Mouse (Mus musculus): ENCODE measurements at regions not wholly inside any gene's neighbourhood (a gene's known extent, or its start where the extent isn't known, plus 50 kb on each side); places are given as distances from the start of the nearest gene placed in this dataset.

DNA sequence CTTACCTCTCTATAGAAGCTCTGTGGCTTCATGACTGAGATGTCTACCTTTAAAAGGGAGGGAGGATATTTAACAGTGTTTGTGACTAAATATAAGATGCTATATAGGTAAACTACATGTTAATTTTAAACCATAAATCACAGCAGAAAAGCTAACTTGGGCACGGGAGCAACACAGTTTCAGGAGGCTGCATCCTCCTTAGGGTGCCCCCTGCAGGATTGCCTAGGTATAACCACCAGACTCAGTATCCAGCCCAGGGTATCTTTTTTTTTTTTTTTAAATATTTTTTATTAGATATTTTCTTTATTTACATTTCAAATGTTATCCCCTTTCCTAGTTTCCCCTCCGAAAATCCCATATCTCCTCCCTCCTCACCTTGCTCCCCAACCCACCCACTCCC lies 91.6 kb upstream of the Wars2 start:
- Histone ChIP-seq H3K4me1 (ENCODE audit: control insufficient read depth, insufficient read depth, low read length) (no peaks in the 10 kb centered on the region), H3K9ac (ENCODE audit: low read length) (no peak overlapping the region), H3K9me3 (ENCODE audit: control insufficient read depth, low read length) (no peaks in the 10 kb centered on the region), H3K4me3 (ENCODE audit: low read depth, low read length) (no peak overlapping the region), H3K27me3 (ENCODE audit: control insufficient read depth, insufficient read depth, low read length) (no peaks in the 10 kb centered on the region), H3K4me2 (no peak overlapping the region), H3K36me3 (ENCODE audit: control insufficient read depth, insufficient read depth, low read length) (no peaks in the 10 kb centered on the region), H3K27ac (ENCODE audit: low read depth, low read length) (no peak overlapping the region)
- DNase-seq (ENCODE audit: low spot score, missing footprints) (no peak), ATAC-seq (ENCODE audit: low FRiP score) (no peak)
- 69% methylated on average over 2 of the region's 2 CpGs for WGBS

DNA sequence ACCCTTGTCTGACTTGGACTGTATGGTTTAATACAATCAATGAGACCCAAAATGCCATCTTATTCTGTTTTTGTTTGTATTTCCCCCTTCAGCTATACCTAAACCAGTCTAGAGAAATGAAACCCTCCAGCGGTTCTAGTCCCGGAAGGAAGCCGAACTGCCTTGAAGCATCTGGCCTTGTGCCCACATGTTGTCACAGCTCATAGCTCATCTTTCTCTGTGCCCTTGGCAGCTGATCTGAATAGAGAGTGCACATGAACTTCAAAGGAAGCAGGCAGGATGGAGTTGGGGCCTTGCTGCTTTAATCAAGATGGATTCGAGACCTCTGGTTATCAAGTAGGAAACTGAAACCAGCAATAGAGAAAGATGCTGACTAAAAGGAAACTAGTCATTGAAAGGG lies 88.7 kb upstream of the Wars2 start:
- no peaks in the 10 kb centered on the region for H3K36me3 ChIP-seq (ENCODE audit: control insufficient read depth, insufficient read depth, low read length)
- no peak overlapping the region for H3K4me2 ChIP-seq
- H3K9me3 ChIP-seq (ENCODE audit: control insufficient read depth, low read length), result no peaks in the 10 kb centered on the region
- no peak overlapping the region for H3K9ac ChIP-seq (ENCODE audit: low read length)
- H3K4me1 ChIP-seq (ENCODE audit: control insufficient read depth, insufficient read depth, low read length), result no peaks in the 10 kb centered on the region
- DNase-seq (ENCODE audit: low spot score, missing footprints), result no peak
- 94% methylated on average over 4 of the region's 4 CpGs for WGBS
- no peak for ATAC-seq (ENCODE audit: low FRiP score)
- no peak overlapping the region for H3K27ac ChIP-seq (ENCODE audit: low read depth, low read length)
- no peaks in the 10 kb centered on the region for H3K27me3 ChIP-seq (ENCODE audit: control insufficient read depth, insufficient read depth, low read length)
- H3K4me3 ChIP-seq (ENCODE audit: low read depth, low read length), result no peak overlapping the region

DNA sequence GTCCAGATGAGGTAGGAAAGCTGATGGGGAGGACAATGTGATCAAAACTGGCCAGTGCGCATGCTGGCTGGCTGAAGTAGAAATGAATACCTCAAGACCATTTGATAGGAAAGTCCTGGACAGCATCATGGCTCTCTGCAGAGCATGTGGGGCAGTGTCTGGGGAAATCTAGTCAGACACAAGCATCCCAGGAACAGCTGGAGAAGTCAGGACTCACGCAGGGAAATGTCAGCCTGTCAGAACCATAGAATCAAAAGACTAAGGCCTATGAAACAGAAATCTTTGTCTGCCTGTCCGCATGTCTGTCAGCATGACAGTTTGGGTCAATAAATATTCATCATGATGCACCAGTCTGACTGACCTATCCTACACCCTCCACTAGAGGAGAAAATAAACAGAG lies 73.7 kb upstream of the Wars2 start:
- DNase-seq (ENCODE audit: low spot score, missing footprints) (no peak), ATAC-seq (ENCODE audit: low FRiP score) (no peak)
- H3K9ac ChIP-seq (ENCODE audit: low read length), result no peak overlapping the region
- no peaks in the 10 kb centered on the region for H3K4me1 ChIP-seq (ENCODE audit: control insufficient read depth, insufficient read depth, low read length)
- no peaks in the 10 kb centered on the region for H3K36me3 ChIP-seq (ENCODE audit: control insufficient read depth, insufficient read depth, low read length)
- H3K27me3 ChIP-seq (ENCODE audit: control insufficient read depth, insufficient read depth, low read length), result no peaks in the 10 kb centered on the region
- no peaks in the 10 kb centered on the region for H3K9me3 ChIP-seq (ENCODE audit: control insufficient read depth, low read length)
- H3K4me3 ChIP-seq (ENCODE audit: low read depth, low read length), result no peak overlapping the region
- H3K27ac ChIP-seq (ENCODE audit: low read depth, low read length), result no peak overlapping the region
- WGBS, result 78% methylated on average over 3 of the region's 3 CpGs
- no peak overlapping the region for H3K4me2 ChIP-seq
